Mouse (Mus musculus) MEL (cell line): ENCODE measurements at regions not wholly inside any gene's neighbourhood (a gene's known extent, or its start where the extent isn't known, plus 50 kb on each side); places are given as distances from the start of the nearest gene placed in this dataset.

Experiments
- CTCF ChIP-seq, 3 experiments: IDR thresholded peaks in 2 of 3; conservative IDR thresholded peaks in 1 of 3; 2 replicates each; pipeline ENCODE4 v1.5.1; 2011 to 2012; ENCODE audit warnings: low read length in 3 of 3, low read depth in 2 of 3, mild to moderate bottlenecking in 2 of 3, improper control_type of control experiment in 1 of 3, inconsistent platforms in 1 of 3, mixed read lengths in 1 of 3, moderate library complexity in 1 of 3; ENCODE audit not compliant: control insufficient read depth in 1 of 3, insufficient read depth in 1 of 3, poor library complexity in 1 of 3, severe bottlenecking in 1 of 3
- ELF1 ChIP-seq: IDR thresholded peaks from 2 replicates; pipeline ENCODE4 v1.6.1; 2014; ENCODE audit warnings: low read depth, mild to moderate bottlenecking, inconsistent platforms, low read length, improper control_type of control experiment, moderate library complexity
- ETS1 ChIP-seq: IDR thresholded peaks from 2 replicates; pipeline ENCODE4 v1.6.1; 2012; ENCODE audit warnings: low read depth, mild to moderate bottlenecking, inconsistent platforms, low read length, improper control_type of control experiment, moderate library complexity
- POLR2A ChIP-seq, 2 experiments: IDR thresholded peaks; 2 replicates each; pipeline ENCODE4 v1.6.1; 2011 to 2012; ENCODE audit warnings: low read length in 2 of 2, mild to moderate bottlenecking in 2 of 2, control low read depth in 1 of 2, improper control_type of control experiment in 1 of 2, low read depth in 1 of 2, moderate library complexity in 1 of 2; ENCODE audit not compliant: control insufficient read depth in 1 of 2, insufficient read depth in 1 of 2, poor library complexity in 1 of 2
- TAL1 ChIP-seq: IDR thresholded peaks from 2 replicates; pipeline ENCODE4 v1.6.1; 2012; ENCODE audit warnings: mild to moderate bottlenecking, inconsistent platforms, low read length, moderate library complexity, mixed read lengths

GRCm38 (mm10) chr16:55503273-55503672, 205.5 kb upstream of the Zpld1 start:
- TF ChIP-seq ETS1 (no peak), CTCF (IDR thresholded peaks at IDR 0.05 in 2 of 3, conservative IDR thresholded peaks at IDR 0.05 in 1 of 3; ENCODE audit: control insufficient read depth in 1 of 3, insufficient read depth in 1 of 3, low read depth in 2 of 3, low read length in 3 of 3, poor library complexity in 1 of 3, severe bottlenecking in 1 of 3) (peak; percentile 5 to 42 (median 28); a peak in 3 of 6 replicates), TAL1 (no peak), POLR2A (IDR thresholded peaks at IDR 0.05; ENCODE audit: control insufficient read depth in 1 of 2, insufficient read depth in 1 of 2, low read depth in 1 of 2, low read length in 2 of 2, poor library complexity in 1 of 2) (no peak), ELF1 (no peak)
